Mouse (Mus musculus): ENCODE results near the gene Gm7694.

The Gm7694 gene

GRCm38 (mm10) chr1:170306232-170306631 lies at the start of gene Gm7694:
TSS of gene Gm7694 (minus strand) at chr1:170306332.
- in situ Hi-C loops (cut with MseI, MboI) = no loop called here

DNA sequence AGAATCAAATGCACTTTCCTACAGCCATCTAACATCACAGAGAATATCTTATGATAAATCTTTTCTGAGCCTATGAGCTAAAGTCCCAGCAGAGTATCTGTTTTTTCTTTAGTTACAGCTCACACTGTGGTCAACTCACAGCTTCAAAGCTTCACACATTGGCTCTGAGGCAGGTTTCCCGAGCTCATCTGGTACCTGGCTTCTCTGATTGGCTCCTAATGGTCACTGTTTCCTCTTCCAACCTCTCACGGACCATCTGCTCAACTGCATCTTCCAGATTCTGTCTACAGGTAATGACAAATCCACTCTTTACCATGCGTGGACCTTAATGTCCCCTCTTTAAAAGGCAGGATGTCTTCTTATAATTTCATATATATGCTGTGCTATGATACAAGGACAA lies 47.2 kb upstream of the Gm7694 start:
- in situ Hi-C loops (cut with MseI, MboI) = no loop called here

DNA sequence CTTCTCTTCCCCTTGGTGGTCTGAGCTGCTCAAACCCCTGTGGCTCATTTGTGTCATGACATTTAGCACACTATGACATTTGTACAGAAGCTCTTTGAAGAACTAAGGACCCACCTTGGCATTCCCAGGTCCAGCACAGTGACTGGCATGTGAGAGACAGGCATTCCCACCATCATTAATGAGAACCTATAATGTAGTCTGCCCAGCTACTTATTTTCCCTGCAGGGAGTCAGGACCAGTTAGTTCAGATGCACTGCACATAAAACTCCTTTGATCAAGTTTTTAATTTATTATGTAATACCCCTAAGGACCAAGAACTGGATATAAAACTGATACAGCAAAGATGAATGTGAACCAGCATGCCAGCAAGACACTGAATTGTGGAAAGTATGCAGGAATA lies 44.9 kb upstream of the Gm7694 start:
- in situ Hi-C loops (cut with MseI, MboI) = no loop called here

DNA sequence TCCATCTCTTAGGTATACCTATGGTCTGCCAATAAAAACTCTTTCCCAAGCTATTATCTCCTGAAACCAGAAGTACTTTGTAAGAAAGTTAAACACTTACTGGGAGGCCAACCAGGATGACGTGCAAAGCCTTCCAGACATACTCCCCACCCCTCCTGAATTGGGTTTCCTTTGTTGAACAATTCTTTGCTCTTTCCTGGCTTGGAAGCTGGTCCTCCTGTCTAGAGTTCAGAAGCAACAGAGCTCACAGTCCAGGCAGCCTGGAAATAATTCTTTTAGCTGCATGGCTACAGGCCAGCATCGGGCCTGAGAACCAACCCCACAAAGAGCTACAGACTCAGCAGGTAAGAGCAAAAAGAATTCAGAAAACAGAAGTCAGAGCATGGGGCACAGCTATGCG lies 40.1 kb upstream of the Gm7694 start:
- in situ Hi-C loops (cut with MseI, MboI) = no loop called here

DNA sequence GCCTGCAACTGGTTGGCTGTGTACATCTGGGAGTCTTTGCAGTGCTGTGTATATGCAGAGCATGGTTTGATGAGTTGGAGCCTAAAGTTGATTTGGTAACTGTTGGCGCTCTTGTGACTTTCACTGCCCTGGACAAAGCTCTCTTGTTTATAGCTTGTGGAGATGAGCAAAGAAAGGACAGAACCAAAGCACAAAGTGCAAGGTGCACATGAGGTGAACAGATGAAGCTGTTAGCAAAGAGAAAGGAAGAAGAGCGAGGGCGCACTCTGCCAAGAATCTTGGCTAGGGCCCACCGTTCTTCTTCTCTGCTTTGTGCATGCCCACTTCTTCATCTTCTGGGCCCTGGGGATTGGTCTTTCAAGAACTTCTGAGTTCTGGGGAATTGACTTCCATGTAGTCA lies 37.8 kb upstream of the Gm7694 start:
- in situ Hi-C loops (cut with MseI, MboI) = no loop called here

- in situ Hi-C loops (cut with MseI, MboI) = no loop called here
Measured at GRCm38 (mm10) chr1:170343081-170343480, 36.9 kb upstream of the Gm7694 start.

DNA sequence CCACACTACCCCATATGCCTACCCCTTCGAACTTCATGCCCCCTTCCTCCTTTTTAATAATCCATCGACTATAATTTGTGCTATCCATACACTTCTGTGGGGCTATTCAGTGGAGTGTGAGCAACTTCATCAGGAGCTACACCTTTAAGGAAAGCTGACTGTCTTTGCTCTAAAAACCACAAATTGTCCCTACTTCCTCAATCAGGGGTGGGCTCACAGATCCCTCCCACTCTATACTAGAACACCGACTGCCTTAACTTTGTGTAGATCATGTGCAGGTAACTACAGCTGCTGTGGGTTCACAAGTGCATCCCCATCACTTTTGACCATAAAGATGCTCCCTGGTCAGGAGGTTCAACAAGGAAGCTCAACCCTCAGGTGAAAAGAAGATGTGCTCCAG lies 33.8 kb upstream of the Gm7694 start:
- in situ Hi-C loops (cut with MseI, MboI) = no loop called here

DNA sequence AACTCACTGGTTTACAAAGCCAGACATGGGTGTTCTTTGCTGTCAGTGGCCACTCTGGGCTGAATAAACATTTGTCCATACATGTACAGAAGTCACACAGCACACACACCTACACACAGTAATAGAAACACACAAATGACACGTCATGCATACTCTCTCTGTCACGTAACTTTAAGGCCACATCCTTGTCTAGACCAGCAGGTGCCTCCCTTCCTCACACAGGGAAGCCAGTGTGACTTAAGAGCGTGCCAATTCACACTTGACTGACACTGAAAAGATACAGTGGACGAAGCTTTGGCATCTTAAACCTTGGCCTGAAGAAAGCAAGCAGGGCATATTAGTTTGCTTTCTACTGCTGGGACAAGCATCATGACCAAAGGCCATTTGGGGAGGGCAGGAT lies 26.6 kb upstream of the Gm7694 start:
- in situ Hi-C loops (cut with MseI, MboI) = no loop called here

DNA sequence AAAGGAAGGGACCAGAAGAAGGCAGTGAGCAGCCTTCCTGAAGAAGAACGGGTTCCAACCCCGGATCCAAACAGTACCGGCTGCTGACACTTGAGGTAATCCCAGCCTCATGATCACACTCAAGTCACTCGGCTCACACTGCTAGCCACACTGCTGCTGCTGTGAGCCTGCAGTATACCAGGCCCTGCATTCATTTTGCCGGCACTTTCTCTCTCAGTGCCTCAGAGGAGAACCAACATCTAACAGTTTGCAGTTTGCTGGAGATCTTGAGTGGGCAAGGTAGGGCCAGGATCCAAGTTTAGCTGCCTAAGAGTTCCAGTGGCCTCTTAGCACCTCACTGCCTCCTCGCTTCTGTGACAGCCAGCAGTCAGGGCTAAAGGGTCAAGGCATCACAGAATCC lies 25.8 kb upstream of the Gm7694 start:
- in situ Hi-C loops (cut with MseI, MboI) = no loop called here

DNA sequence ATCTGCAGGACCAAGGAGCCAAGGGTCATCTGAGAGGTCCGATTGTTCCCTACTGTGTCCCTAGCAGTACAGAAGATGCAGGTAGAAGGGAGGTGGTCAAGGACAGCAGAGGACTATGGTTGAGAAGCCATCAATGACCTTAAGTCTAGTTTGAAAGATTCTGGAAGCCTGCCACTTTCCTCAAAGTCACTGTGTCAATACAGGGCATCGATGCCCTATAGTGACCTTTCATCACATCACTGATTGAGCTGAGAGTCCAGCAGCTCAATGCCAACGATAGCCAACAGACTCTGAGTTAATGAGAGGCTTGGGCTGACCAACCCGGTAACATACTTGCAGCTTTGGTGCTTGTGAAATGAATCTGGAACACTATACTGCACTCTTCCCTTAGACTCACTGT lies 19.1 kb upstream of the Gm7694 start:
- in situ Hi-C loops (cut with MseI, MboI) = no loop called here

DNA sequence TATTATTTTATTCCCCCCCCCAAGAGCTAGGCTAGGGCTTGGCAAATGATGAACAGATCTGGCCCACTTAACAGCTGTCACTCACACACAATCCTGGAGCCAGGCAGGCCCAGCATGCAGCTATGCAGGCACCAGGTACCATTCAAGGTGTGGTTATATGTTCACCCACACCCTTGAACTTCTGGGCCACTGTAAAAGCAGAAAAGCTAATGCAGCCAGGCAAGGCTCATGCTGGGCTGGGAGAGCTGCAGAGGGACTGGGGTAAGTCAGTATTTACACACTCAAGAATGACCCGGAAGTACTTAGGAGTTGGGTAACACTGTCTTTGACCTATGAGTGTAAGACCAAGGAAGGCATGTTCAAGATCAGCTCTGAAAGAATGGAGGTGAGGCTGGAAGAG lies 18.2 kb upstream of the Gm7694 start:
- in situ Hi-C loops (cut with MseI, MboI) = no loop called here

- in situ Hi-C loops (cut with MseI, MboI) = no loop called here
Measured at GRCm38 (mm10) chr1:170323001-170323400, 16.9 kb upstream of the Gm7694 start.

GRCm38 (mm10) chr1:170322046-170322445 lies 15.9 kb upstream of the Gm7694 start:
- in situ Hi-C loops (cut with MseI, MboI) = no loop called here

GRCm38 (mm10) chr1:170311431-170311830 lies 5.3 kb upstream of the Gm7694 start:
- in situ Hi-C loops (cut with MseI, MboI) = no loop called here

DNA sequence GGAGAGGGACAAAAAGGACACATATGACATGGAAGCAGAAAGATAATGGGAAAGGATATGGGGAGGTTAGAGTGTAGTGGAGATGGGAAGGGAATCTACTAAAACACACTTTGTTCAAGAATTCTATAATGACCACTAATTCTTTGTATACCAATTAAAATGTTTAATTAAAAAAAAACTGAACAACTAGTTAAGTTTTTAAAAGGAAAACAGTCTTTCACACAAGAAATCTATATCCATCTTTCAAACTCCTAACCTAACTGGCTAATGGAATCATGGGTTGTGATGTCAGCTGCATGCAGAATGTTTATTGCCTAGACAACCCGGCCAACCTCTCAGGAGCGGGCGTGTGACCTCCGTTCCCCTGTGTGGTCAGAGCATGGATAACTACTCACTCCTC lies 2.4 kb upstream of the Gm7694 start, which contains the start of gene Spata46:
TSS of gene Spata46 (plus strand) at position 301 of the 400 bp plus-strand sequence.
- in situ Hi-C loops (cut with MseI, MboI) = no loop called here

DNA sequence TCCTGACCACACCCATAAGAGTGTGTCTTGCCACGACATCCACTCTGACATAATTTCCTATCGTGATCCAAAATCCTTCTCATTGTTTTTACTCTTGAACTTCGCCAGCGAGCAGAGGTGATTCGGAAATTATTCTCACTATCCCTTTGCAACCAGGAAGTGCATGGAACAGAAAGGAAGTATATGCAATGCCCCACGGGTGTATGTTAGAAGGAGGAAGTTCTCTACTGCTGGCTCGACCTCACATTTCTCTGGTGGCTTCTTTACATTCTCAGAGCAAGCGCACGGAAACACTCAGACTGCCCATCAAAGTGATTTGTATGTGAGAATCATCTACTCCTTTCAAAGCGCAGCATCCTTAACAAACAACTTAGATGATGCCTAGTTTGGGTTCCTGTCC lies 1.1 kb downstream of the Gm7694 start:
- in situ Hi-C loops (cut with MseI, MboI) = no loop called here

DNA sequence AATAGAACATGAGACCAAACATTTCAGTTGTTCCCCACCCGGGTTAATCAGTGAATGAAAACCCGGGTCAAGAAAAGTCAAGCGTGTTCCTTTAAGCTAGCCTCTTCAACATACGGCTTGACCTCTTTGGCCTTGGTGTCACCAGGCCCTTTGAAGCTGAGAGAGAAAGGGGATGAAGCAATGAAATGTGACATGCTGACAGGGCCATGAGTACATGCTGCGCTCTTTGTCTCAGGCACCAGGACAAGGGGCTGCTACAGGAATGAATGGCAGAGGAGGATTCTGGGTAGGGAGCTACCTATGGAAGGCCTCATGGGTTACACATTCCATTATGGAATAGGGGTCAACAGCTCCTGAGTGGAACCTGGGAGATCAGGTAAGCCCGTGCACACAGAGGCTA lies 3.0 kb downstream of the Gm7694 start:
- in situ Hi-C loops (cut with MseI, MboI) = no loop called here

- in situ Hi-C loops (cut with MseI, MboI) = no loop called here
Measured at GRCm38 (mm10) chr1:170302456-170302855, 3.7 kb downstream of the Gm7694 start.

GRCm38 (mm10) chr1:170301686-170302085 lies 4.4 kb downstream of the Gm7694 start:
- in situ Hi-C loops (cut with MseI, MboI) = no loop called here

- in situ Hi-C loops (cut with MseI, MboI) = loop anchor here in 1 of 2 experiments (10.0 kb wide), 1 partner anchor 315 kb away; no protein-coding TSS in a partner anchor
Measured at GRCm38 (mm10) chr1:170299496-170299895, 6.6 kb downstream of the Gm7694 start.

- in situ Hi-C loops (cut with MseI, MboI) = loop anchor here (5.0 to 10.0 kb wide), 2 partner anchors 317 to 320 kb away; no protein-coding TSS in a partner anchor
Measured at GRCm38 (mm10) chr1:170294786-170295570, 11.2 kb downstream of the Gm7694 start.

- in situ Hi-C loops (cut with MseI, MboI) = loop anchor here (5.0 to 10.0 kb wide), 2 partner anchors 319 to 322 kb away; no protein-coding TSS in a partner anchor
Measured at GRCm38 (mm10) chr1:170293257-170293656, 12.9 kb downstream of the Gm7694 start.

DNA sequence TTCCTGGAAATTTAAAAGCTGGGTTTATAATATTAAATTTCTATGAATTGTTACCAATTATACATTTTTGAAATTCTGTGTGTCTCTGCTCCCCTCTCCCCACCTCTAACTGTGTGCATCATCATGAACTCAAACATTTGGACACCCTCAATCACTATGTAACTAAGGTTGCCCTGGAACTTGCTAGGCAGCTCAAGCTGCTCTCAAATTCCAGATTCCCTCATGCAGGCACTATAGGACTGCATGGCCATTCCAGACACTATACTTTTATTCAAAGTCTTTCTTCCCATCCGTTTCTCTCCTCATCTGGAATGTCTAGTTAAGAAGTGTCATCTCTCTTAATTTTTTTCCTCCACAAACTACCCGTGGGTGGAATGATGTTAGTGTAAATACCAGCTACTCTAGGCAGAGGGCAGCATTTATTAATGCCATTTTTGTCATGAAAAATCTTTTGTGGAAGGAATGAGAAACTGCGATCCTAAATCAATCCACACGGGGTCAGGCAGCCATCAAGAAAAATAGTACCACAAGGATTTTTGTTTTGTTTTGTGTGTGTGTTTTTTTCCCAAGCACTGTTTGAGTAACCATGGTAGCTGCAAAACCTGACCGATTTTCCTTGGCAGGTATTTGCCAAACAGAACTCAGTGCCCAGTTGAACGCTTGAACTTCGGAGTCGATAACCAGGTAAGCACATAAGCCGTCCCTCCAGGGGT lies 13.7 kb downstream of the Gm7694 start:
- in situ Hi-C loops (cut with MseI, MboI) = loop anchor here (5.0 to 10.0 kb wide), 2 partner anchors 320 to 322 kb away; no protein-coding TSS in a partner anchor
